Mouse (Mus musculus) lung, embryonic 16.5 days (tissue): ENCODE data around the gene Zbtb8b. TPM values are rescaled to one million over a fixed set of nuclear protein-coding genes. Genes with fewer than 3 reads are reported as not detected.
A peak's percentile ranks its signal among the peaks of the same experiment; 100 is the strongest.

Experiments used
- ATAC-seq: fragments of 200-750 bp; cut with Nextera tagmentation; 2 replicates; pipeline ENCODE4 v1.8.0; 2017; ENCODE audit warnings: low read depth, mild to moderate bottlenecking, moderate library complexity
- H3K27ac ChIP-seq: fragments of 300-500 bp; sonication (generic); 2 replicates; pipeline ENCODE4 v1.5.1; 2014; ENCODE audit warnings: mild to moderate bottlenecking, control low read depth, low read length
- H3K27me3 ChIP-seq: fragments of 300-500 bp; sonication (generic); 2 replicates; pipeline ENCODE4 v1.6.1; 2014; ENCODE audit warnings: low read depth, low read length, mixed read lengths; ENCODE audit not compliant: control insufficient read depth, insufficient read depth
- H3K36me3 ChIP-seq: fragments of 300-500 bp; sonication (generic); 2 replicates; pipeline ENCODE4 v1.6.1; 2014; ENCODE audit warnings: low read length; ENCODE audit not compliant: control insufficient read depth, insufficient read depth
- H3K4me1 ChIP-seq: fragments of 300-500 bp; sonication (generic); replicated peaks from 2 replicates; pipeline ENCODE4 v1.6.1; 2014; ENCODE audit warnings: low read length, mixed read lengths; ENCODE audit not compliant: control insufficient read depth, insufficient read depth
- H3K4me2 ChIP-seq: fragments of 300-500 bp; sonication (generic); 2 replicates; pipeline ENCODE4 v1.6.1; 2014; ENCODE audit warnings: low read depth, low read length, control low read depth
- H3K4me3 ChIP-seq: fragments of 300-500 bp; sonication (generic); 2 replicates; pipeline ENCODE4 v1.5.1; 2014; ENCODE audit warnings: mild to moderate bottlenecking, low read length, control low read depth
- H3K9ac ChIP-seq: fragments of 300-500 bp; sonication (generic); 2 replicates; pipeline ENCODE4 v1.6.1; 2014; ENCODE audit warnings: low read length, control low read depth
- H3K9me3 ChIP-seq: fragments of 300-500 bp; sonication (generic); 2 replicates; pipeline ENCODE4 v1.6.1; 2016; ENCODE audit warnings: low read length; ENCODE audit not compliant: control insufficient read depth
- WGBS: fragments of 180-500 bp; shearing (Covaris S2); extraction: QIAGEN DNeasy Blood & Tissue Kit; methylation state at CpG from one replicate; pipeline ENCODE4 v1.1.7; 2014; 5-methylcytosine and 5-hydroxymethylcytosine counted together
- polyA plus RNA-seq: library from polyadenylated mRNA; unstranded; fragments of >200 nt; fragmentation: Nextera tagmentation; extraction: Ambion mirVana; gene quantifications from 2 replicates; pipeline ENCODE4 v1.2.1, GENCODE M21; 2015

Zbtb8b gene
- 2.7 and 4.1 TPM in 2 replicates for polyA plus RNA-seq

GRCm38 (mm10) chr4:129440340-129441063 lies at the start of gene Zbtb8b:
Zbtb8b (minus strand) TSS chr4:129440853.
- Histone ChIP-seq H3K4me2 (peak within 1 kb of the TSS; percentile 68), H3K4me1 (peaks cover 7% of the 10 kb centered on the region; the same call in 1 of the 2 replicates), H3K9ac (peak within 1 kb of the TSS; percentile 54), H3K27me3 (peaks cover 19% of the 10 kb centered on the region; the same call in 1 of the 2 replicates), H3K36me3 (no peaks in the 10 kb centered on the region), H3K9me3 (no peaks in the 10 kb centered on the region), H3K4me3 (peak within 1 kb of the TSS; percentile 49), H3K27ac (no peak within 1 kb of the TSS)
- peak; percentile 92 for ATAC-seq
- WGBS, result 3% methylated on average over 33 of the region's 33 CpGs

DNA sequence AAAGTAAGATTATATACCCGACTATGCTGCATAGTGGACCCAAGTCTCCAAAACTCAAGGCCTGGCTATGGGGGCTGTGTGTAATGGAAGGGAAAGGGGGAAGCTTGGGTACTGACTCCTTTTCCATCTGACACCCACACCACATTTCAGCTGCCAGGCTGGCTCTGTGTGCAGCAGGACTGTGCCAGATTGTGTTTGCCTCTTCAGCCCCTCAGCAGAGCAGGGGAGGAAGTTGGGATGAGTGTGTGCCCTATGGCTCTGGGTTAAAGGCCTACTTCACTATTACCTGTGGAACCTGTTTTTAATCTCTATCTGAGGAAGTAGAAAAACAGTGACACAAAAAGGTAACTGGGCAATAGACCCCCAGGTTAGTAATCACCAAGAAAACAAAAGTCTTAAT lies 40.4 kb upstream of the Zbtb8b start:
- H3K36me3 ChIP-seq, result peaks cover 17% of the 10 kb centered on the region

DNA sequence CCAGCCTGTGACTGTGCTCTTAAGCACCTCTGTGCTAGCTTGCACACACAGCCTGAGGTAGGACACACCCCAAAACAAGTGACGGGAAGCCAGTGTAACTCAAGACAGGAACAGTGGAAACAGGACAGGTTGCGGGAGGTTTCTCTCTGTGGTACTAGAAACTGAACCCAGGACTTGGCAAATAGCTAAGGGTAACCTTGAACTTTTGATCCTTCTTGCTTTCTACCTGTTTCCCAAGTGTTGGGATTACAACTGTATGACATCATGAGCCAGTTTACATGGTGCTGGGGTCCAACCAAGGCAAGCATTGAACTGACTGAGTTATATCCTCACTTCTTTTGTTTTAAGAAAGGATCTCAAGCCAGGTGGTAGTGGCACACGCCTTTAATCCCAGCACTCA lies 39.2 kb upstream of the Zbtb8b start:
- H3K36me3 ChIP-seq, result peaks cover 20% of the 10 kb centered on the region
- H3K4me2 ChIP-seq, result no peak overlapping the region
- no peaks in the 10 kb centered on the region for H3K27me3 ChIP-seq
- H3K9ac ChIP-seq, result no peak overlapping the region
- no peak overlapping the region for H3K4me3 ChIP-seq
- ATAC-seq, result no peak
- H3K9me3 ChIP-seq, result no peaks in the 10 kb centered on the region
- WGBS, result 89% methylated on average over 3 of the region's 3 CpGs
- H3K27ac ChIP-seq, result no peak overlapping the region
- no peaks in the 10 kb centered on the region for H3K4me1 ChIP-seq

More for the DNA sequence above, 40.4 kb upstream of the Zbtb8b start:
- no peak for ATAC-seq
- Histone ChIP-seq H3K27me3 (no peaks in the 10 kb centered on the region), H3K9ac (no peak overlapping the region), H3K4me3 (no peak overlapping the region), H3K4me2 (no peak overlapping the region), H3K9me3 (no peaks in the 10 kb centered on the region), H3K4me1 (no peaks in the 10 kb centered on the region), H3K27ac (no peak overlapping the region)
- 93% methylated on average over 1 of the region's 1 CpGs for WGBS

DNA sequence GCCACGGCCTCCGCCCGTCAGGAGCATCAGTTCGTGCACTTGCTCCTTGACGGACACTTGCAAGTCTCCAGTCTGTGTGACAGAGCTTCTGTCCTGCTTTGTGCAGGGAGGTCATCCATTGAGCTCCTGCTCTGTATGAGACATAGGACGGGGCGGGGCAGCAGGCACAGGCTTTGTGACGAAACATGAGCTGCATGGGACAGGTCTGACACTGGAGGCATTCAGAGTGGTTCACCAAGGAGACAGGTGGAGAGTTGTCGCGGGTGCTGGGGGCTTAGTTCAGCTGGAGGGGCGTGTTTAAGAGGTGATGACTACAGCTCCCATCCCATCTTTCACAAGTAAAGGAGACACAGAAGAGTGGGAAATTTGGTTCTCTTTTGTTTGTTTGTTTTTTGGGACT lies 35.4 kb upstream of the Zbtb8b start:
- 86% methylated on average over 11 of the region's 11 CpGs for WGBS
- H3K4me3 ChIP-seq, result no peak overlapping the region
- H3K9me3 ChIP-seq, result no peaks in the 10 kb centered on the region
- peaks cover 42% of the 10 kb centered on the region for H3K36me3 ChIP-seq
- H3K27ac ChIP-seq, result no peak overlapping the region
- H3K4me2 ChIP-seq, result no peak overlapping the region
- no peak overlapping the region for H3K9ac ChIP-seq
- no peaks in the 10 kb centered on the region for H3K4me1 ChIP-seq
- H3K27me3 ChIP-seq, result no peaks in the 10 kb centered on the region
- ATAC-seq, result no peak

DNA sequence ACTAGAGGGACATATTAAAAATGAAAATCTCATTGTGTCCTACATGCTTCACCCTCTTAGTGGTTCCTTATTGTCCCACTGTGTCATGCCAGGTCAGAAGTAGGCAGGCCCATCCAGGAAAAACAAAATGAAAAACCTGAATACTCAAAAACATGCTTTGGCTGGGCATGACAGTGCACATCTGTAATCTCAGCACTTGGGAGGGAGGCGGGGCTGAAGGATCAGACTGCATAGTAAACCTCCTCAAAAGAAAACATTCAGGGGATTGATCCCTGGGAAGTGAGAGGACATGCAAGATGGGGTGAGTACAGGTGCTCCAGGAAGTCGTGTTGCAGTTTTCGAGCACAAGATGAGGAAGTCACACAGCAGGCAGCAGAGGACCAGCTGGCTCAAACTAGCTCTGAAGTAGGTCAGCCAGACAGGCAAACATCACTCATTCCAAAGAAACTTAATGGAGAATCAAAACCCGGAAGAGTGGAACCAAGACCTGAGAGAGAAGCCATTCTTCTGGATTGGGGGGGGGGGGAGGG lies 23.7 kb upstream of the Zbtb8b start:
- Histone ChIP-seq H3K9ac (no peak overlapping the region), H3K27me3 (no peaks in the 10 kb centered on the region), H3K4me2 (no peak overlapping the region), H3K36me3 (peaks cover 29% of the 10 kb centered on the region), H3K4me1 (peaks cover 8% of the 10 kb centered on the region), H3K27ac (no peak overlapping the region), H3K9me3 (no peaks in the 10 kb centered on the region), H3K4me3 (no peak overlapping the region)
- WGBS, result 80% methylated on average over 4 of the region's 4 CpGs
- no peak for ATAC-seq

- Histone ChIP-seq H3K27ac (no peak overlapping the region), H3K9ac (no peak overlapping the region), H3K9me3 (no peaks in the 10 kb centered on the region), H3K27me3 (no peaks in the 10 kb centered on the region), H3K36me3 (peaks cover 23% of the 10 kb centered on the region), H3K4me1 (peaks cover 8% of the 10 kb centered on the region), H3K4me2 (no peak overlapping the region), H3K4me3 (no peak overlapping the region)
- 82% methylated on average over 24 of the region's 24 CpGs for WGBS
- ATAC-seq, result no peak
These were observed 22.7 kb upstream of the Zbtb8b start for GRCm38 (mm10) chr4:129463097-129464059.

DNA sequence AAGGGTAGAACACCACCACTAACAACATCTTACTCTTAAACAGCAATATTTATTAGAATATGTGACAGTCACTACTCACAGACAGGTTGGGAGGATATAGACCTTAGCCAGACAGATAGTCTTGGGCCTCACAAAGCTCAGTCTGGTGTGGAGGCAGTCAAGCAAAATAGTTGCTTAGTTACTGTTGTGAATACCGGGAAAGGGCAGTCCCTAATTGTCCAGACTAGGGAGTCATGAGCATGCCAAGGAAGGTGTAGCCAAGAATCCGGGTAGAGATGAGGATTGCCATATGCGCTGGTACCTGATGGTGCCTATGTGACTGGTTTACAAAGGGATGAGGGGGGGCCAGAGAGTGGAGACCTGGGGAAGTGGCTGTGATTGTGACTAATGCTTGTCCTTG lies 21.5 kb upstream of the Zbtb8b start:
- H3K27ac ChIP-seq, result peak overlapping the region; percentile 77; the same call in 1 of the 2 replicates
- peak overlapping the region; percentile 88 for H3K4me2 ChIP-seq
- H3K9me3 ChIP-seq, result no peaks in the 10 kb centered on the region
- peaks cover 8% of the 10 kb centered on the region for H3K4me1 ChIP-seq
- peaks cover 14% of the 10 kb centered on the region for H3K36me3 ChIP-seq
- H3K27me3 ChIP-seq, result no peaks in the 10 kb centered on the region
- peak overlapping the region; percentile 86 for H3K9ac ChIP-seq
- peak overlapping the region; percentile 95 for H3K4me3 ChIP-seq
- ATAC-seq, result no peak
- 43% methylated on average over 3 of the region's 3 CpGs for WGBS

DNA sequence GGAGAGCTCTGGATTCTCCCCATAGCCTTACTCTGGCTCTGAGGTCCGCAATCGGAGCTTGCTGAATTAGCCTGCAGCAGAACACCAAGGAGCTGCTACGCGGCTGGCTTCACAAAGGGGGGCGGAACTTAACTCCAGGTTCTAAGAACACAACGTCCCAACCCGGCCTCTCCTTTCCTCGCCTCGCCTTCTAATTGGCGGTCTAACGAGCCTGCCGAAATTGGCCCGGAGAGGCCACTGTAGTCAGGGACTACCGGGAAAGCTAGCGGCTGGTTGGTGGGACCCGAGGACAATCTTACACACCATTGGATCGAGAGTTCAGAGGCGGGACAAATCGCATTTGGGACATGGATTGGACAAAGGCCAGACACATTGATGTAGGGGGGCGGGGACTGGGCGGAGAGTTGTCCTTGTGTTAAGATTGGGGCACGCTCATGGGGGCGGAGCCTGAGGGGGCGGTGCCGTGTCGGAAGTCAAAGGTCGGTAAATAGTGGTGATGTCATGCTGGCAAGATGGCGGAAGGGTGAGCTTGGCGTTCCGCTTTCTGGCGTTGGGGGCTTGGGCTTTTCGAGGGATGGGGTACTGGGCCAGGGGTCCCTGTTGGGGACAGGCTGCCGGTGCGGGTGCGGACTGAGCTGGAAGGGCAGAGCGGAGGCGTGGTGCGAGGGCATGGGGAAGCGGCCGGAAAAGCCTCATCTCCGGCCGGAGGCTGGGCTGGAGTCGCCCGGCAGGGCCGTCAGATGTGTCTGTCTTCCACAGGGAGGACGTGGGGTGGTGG lies 20.7 kb upstream of the Zbtb8b start, which contains the start of gene Bsdc1:
TSS of gene Bsdc1 (plus strand) at position 399 of the 778 bp plus-strand sequence.
- H3K9me3 ChIP-seq, result no peaks in the 10 kb centered on the region
- 0% methylated on average over 46 of the region's 46 CpGs for WGBS
- ATAC-seq, result peak; percentile 99

More for the DNA sequence above, 20.7 kb upstream of the Zbtb8b start, which contains the start of gene Bsdc1:
- Histone ChIP-seq H3K4me3 (peak within 1 kb of the TSS; percentile 95), H3K36me3 (peaks cover 12% of the 10 kb centered on the region), H3K27me3 (no peaks in the 10 kb centered on the region), H3K4me1 (peaks cover 8% of the 10 kb centered on the region), H3K9ac (peak within 1 kb of the TSS; percentile 86), H3K4me2 (peak within 1 kb of the TSS; percentile 88), H3K27ac (peak within 1 kb of the TSS; percentile 93)
